In the genomic region with DNA sequence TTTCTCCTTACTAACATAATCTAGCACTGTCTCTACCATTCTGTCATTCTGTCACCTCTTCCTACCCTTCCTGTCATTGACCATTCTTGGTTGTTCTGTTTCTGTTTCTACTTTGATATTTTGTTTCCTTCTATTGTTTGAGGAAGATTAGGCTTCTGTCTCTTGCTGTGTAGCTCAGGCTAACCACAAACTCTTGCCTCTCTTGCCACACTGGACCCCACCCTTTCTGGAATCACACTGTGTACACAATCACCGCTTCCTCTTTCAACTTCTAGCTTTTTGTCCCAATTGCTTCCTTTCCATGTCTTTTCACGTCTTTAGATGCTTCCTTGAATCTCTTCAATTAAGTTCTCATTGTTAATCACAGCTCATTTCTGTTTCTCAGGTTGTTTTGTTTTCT, we compare ENCODE assay signal across 11 mouse cellular contexts.
DNase-seq lines count a peak whose midpoint lies in the region; ATAC-seq and TF ChIP-seq lines count a peak whose summit lies in the region.
"Had no signal": no experiment of that assay in that cellular context is flagged by ENCODE, and none has a peak within 500 bp of the region (broad histone marks: within the 10 kb centered on the region; RNA-seq: fewer than 3 reads in every experiment).

No protein-coding gene starts in this region.

- H3K36me3 ChIP-seq in heart, postnatal 0 days (replicated peaks; ENCODE audit: control insufficient read depth, insufficient read depth, low read length) = no peaks in the 10 kb centered on the region
- H3K36me3 ChIP-seq in midbrain, embryonic 12.5 days = no peaks in the 10 kb centered on the region
- no peaks in the 10 kb centered on the region for H3K36me3 ChIP-seq in midbrain, embryonic 11.5 days (ENCODE audit: control insufficient read depth, insufficient read depth, low read length)
- H3K36me3 ChIP-seq in hindbrain, postnatal 0 days (ENCODE audit: insufficient read depth, low read length) = no peaks in the 10 kb centered on the region
- H3K36me3 ChIP-seq in neural tube, embryonic 14.5 days (ENCODE audit: control insufficient read depth, insufficient read depth, low read length) = no peaks in the 10 kb centered on the region

- H3K4me1 ChIP-seq in heart, postnatal 0 days (ENCODE audit: control insufficient read depth, insufficient read depth) = peaks cover 7% of the 10 kb centered on the region
- peaks cover 37% of the 10 kb centered on the region for H3K4me1 ChIP-seq in midbrain, embryonic 12.5 days
- H3K4me1 ChIP-seq in midbrain, embryonic 11.5 days (ENCODE audit: control insufficient read depth, insufficient read depth, low read length) = peaks cover 25% of the 10 kb centered on the region
- H3K4me1 ChIP-seq in hindbrain, postnatal 0 days (ENCODE audit: insufficient read depth, low read length) = peaks cover 4% of the 10 kb centered on the region; the same call in 1 of the 2 replicates
- H3K4me1 ChIP-seq in neural tube, embryonic 14.5 days (ENCODE audit: control insufficient read depth, insufficient read depth, low read length) = no peaks in the 10 kb centered on the region

- no peak for TF ChIP-seq EP300 in heart, postnatal 0 days (IDR thresholded peaks at IDR 0.05; ENCODE audit: low read depth)

- H3K9me3 ChIP-seq in heart, postnatal 0 days (replicated peaks; ENCODE audit: control insufficient read depth, low read length) = no peaks in the 10 kb centered on the region
- no peaks in the 10 kb centered on the region for H3K9me3 ChIP-seq in midbrain, embryonic 12.5 days
- H3K9me3 ChIP-seq in midbrain, embryonic 11.5 days (ENCODE audit: control insufficient read depth, low read length) = no peaks in the 10 kb centered on the region
- no peaks in the 10 kb centered on the region for H3K9me3 ChIP-seq in hindbrain, postnatal 0 days (ENCODE audit: low read length)
- H3K9me3 ChIP-seq in neural tube, embryonic 14.5 days (ENCODE audit: control insufficient read depth, low read length) = no peaks in the 10 kb centered on the region

- H3K4me3 ChIP-seq in heart, postnatal 0 days (ENCODE audit: low read depth, low read length) = no peak overlapping the region
- H3K4me3 ChIP-seq in midbrain, embryonic 12.5 days = no peak overlapping the region
- no peak overlapping the region for H3K4me3 ChIP-seq in midbrain, embryonic 11.5 days (ENCODE audit: low read depth, low read length)
- H3K4me3 ChIP-seq in hindbrain, postnatal 0 days (ENCODE audit: low read length) = no peak overlapping the region
- H3K4me3 ChIP-seq in neural tube, embryonic 14.5 days (ENCODE audit: low read depth, low read length) = no peak overlapping the region

- ATAC-seq in heart, postnatal 0 days (ENCODE audit: insufficient read depth, low read depth) = no peak
- ATAC-seq in midbrain, embryonic 12.5 days (ENCODE audit: low FRiP score, low read depth) = no peak
- ATAC-seq in midbrain, embryonic 11.5 days (ENCODE audit: low FRiP score) = no peak
- ATAC-seq in hindbrain, postnatal 0 days = no peak
- no peak for ATAC-seq in neural tube, embryonic 14.5 days (ENCODE audit: low read depth)
- ATAC-seq: Patski had no signal

- H3K27ac ChIP-seq in heart, postnatal 0 days (ENCODE audit: low read depth) = peak overlapping the region; percentile 74; the same call in 1 of the 2 replicates
- H3K27ac ChIP-seq in midbrain, embryonic 12.5 days (replicated peaks) = 0 out of 2 replicates have a peak overlapping the region, but pooled peaks have one; percentile 88
- H3K27ac ChIP-seq in midbrain, embryonic 11.5 days (ENCODE audit: low read depth, low read length) = no peak overlapping the region
- H3K27ac ChIP-seq in hindbrain, postnatal 0 days = 0 out of 2 replicates have a peak overlapping the region, but pooled peaks have one; percentile 69
- H3K27ac ChIP-seq in neural tube, embryonic 14.5 days (ENCODE audit: low read depth, low read length) = peak overlapping the region; percentile 67; the same call in 1 of the 2 replicates

- intact Hi-C loops in heart, postnatal 36 days (cut with DNase I) = no loop called here

- no peak for DNase-seq in heart, postnatal 0 days (ENCODE audit: low spot score)
- DNase-seq in heart, postnatal 36 days = no peak
- no peak for DNase-seq in midbrain, embryonic 11.5 days (ENCODE audit: low spot score, missing footprints)
- DNase-seq in hindbrain, postnatal 0 days (ENCODE audit: low spot score) = no peak
- no peak for DNase-seq in cerebellum, adult 11 months
- no peak for DNase-seq in layer of hippocampus, postnatal 25 days (ENCODE audit: extremely low spot score in 1 of 2, low spot score in 1 of 2)
- DNase-seq: kidney, adult 8-10 months had no signal

- no peak for TF ChIP-seq CTCF in heart, postnatal 0 days (IDR thresholded peaks at IDR 0.05; ENCODE audit: low read depth)
- no peak for TF ChIP-seq CTCF in hindbrain, postnatal 0 days (IDR thresholded peaks at IDR 0.05; ENCODE audit: low read depth)

- WGBS in heart, postnatal 0 days = 67% methylated on average over 2 of the region's 2 CpGs
- WGBS in midbrain, embryonic 12.5 days = 78% methylated on average over 2 of the region's 2 CpGs
- WGBS in midbrain, embryonic 11.5 days = 84% methylated on average over 2 of the region's 2 CpGs
- 84% methylated on average over 2 of the region's 2 CpGs for WGBS in hindbrain, postnatal 0 days
- WGBS in neural tube, embryonic 14.5 days = 81% methylated on average over 2 of the region's 2 CpGs

- H3K27me3 ChIP-seq in heart, postnatal 0 days (ENCODE audit: control insufficient read depth, insufficient read depth, low read length) = no peaks in the 10 kb centered on the region
- H3K27me3 ChIP-seq in midbrain, embryonic 12.5 days = no peaks in the 10 kb centered on the region
- no peaks in the 10 kb centered on the region for H3K27me3 ChIP-seq in midbrain, embryonic 11.5 days (ENCODE audit: control insufficient read depth, insufficient read depth, low read length)
- no peaks in the 10 kb centered on the region for H3K27me3 ChIP-seq in hindbrain, postnatal 0 days (ENCODE audit: insufficient read depth, low read length)
- no peaks in the 10 kb centered on the region for H3K27me3 ChIP-seq in neural tube, embryonic 14.5 days (ENCODE audit: control insufficient read depth, insufficient read depth, low read length)
- H3K27me3 ChIP-seq: CH12.LX, Patski had no signal

- H3K9ac ChIP-seq in heart, postnatal 0 days (replicated peaks; ENCODE audit: low read depth, low read length) = no peak overlapping the region
- H3K9ac ChIP-seq in midbrain, embryonic 12.5 days (replicated peaks) = no peak overlapping the region
- H3K9ac ChIP-seq in midbrain, embryonic 11.5 days (ENCODE audit: low read length) = no peak overlapping the region
- H3K9ac ChIP-seq in hindbrain, postnatal 0 days (replicated peaks; ENCODE audit: low read length) = no peak overlapping the region
- no peak overlapping the region for H3K9ac ChIP-seq in neural tube, embryonic 14.5 days (replicated peaks; ENCODE audit: low read depth, low read length)

- H3K4me2 ChIP-seq in heart, postnatal 0 days (ENCODE audit: low read depth, low read length) = no peak overlapping the region
- H3K4me2 ChIP-seq in midbrain, embryonic 12.5 days (replicated peaks) = no peak overlapping the region
- no peak overlapping the region for H3K4me2 ChIP-seq in midbrain, embryonic 11.5 days
- no peak overlapping the region for H3K4me2 ChIP-seq in hindbrain, postnatal 0 days (ENCODE audit: low read depth, low read length)
- H3K4me2 ChIP-seq in neural tube, embryonic 14.5 days (ENCODE audit: low read depth, low read length) = no peak overlapping the region
